Mouse (Mus musculus): ENCODE results near the gene C9orf72. TPM values are rescaled to one million over a fixed set of nuclear protein-coding genes. Genes with fewer than 3 reads are reported as not detected.

C9orf72 gene
- total and polyA plus RNA-seq, 2 experiments: 3.7 to 8.9 TPM

DNA sequence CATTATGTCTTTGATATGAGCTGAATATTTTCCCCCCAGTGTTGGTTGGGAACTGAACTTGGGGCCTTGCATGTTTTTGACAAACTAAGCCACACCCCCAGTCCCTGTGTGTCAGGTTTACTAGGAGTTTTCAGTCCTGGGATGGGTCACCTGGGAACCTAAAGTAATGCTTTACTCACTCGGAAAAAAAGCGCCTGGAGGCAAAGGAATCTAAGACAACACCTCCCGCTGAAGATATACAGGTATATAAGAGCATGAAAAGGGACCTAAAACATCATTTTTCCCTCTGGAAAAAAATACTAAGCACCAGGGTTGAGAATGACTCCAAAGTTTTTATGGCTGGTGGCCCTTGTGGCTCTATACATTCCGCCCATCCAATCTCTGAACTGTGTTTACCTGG lies 74.2 kb downstream of the C9orf72 start, which contains the start of gene Ifnk:
Gene Ifnk (plus strand): TSS at position 301 of the 400 bp plus-strand sequence.
- no peaks in the 10 kb centered on the region for H3K27me3 ChIP-seq (ENCODE audit: control insufficient read depth, insufficient read depth, low read length)
- H3K27ac ChIP-seq (replicated peaks; ENCODE audit: insufficient read depth, low read depth, low read length): no peak within 1 kb of the TSS
- no peak for DNase-seq (ENCODE audit: extremely low read depth, low read depth, low spot score)
- peaks cover 14% of the 10 kb centered on the region; the same call in 1 of the 2 replicates for H3K4me1 ChIP-seq (ENCODE audit: control insufficient read depth, insufficient read depth, low read length)
- no peak within 1 kb of the TSS for H3K9ac ChIP-seq (ENCODE audit: low read depth, low read length)
- H3K4me3 ChIP-seq (ENCODE audit: insufficient read depth, low read depth, low read length): no peak within 1 kb of the TSS
- no peaks in the 10 kb centered on the region for H3K36me3 ChIP-seq (ENCODE audit: control insufficient read depth, insufficient read depth, low read length)
- 85% methylated on average over 4 of the region's 4 CpGs for WGBS
- H3K79me2 ChIP-seq (ENCODE audit: control insufficient read depth, insufficient read depth, low read length): peaks cover 18% of the 10 kb centered on the region; the same call in 1 of the 2 replicates
- TF ChIP-seq CTCF (IDR thresholded peaks at IDR 0.05; ENCODE audit: low read depth, low read length) (no peak), POLR2A (IDR thresholded peaks at IDR 0.05; ENCODE audit: extremely low read depth, insufficient read depth, low read length) (no peak)

DNA sequence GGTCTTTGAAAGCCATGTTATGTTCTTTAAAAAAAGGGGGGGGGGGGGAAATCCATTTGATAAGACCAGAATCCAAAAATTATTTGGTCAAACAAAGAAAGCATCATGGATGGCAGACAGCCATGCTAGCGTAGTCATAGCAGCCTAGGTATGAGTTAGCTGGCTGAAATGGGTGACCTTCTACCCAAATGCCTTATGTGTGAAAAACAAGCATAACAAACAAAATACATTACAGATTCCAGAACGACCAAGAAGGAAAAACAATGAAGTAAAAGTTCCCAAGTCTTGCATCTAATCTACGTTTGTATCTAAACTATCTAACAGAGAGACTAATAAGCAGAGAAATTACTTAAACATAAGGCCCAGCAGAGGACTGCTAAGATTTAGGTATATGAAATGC lies 75.3 kb downstream of the C9orf72 start:
- TF ChIP-seq CTCF (IDR thresholded peaks at IDR 0.05; ENCODE audit: low read depth, low read length): no peak
- TF ChIP-seq POLR2A (IDR thresholded peaks at IDR 0.05; ENCODE audit: extremely low read depth, insufficient read depth, low read length): no peak
- no peak overlapping the region for H3K4me3 ChIP-seq (ENCODE audit: insufficient read depth, low read depth, low read length)

DNA sequence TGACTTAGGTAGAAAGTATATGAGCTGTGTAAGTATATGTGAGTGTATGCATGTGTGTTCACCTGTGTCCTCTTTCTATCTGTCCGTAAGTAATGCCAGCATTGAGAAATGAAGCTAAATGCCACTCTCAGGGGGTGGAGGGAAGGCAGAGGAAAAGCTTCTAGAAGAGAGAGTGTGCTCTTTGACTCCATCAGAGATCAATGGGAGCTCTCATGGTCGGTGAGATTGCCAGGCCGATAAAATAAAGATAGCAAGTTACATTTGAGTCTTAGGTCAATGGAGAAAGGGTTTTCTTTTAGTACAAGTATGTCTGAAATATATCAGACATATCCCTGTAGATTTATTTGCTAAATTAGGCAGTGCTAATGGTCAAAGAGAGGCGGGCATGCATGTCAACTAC lies 77.6 kb downstream of the C9orf72 start:
- no peak overlapping the region for H3K9ac ChIP-seq (ENCODE audit: low read depth, low read length)
- H3K27me3 ChIP-seq (ENCODE audit: control insufficient read depth, insufficient read depth, low read length): no peaks in the 10 kb centered on the region
- no peaks in the 10 kb centered on the region for H3K36me3 ChIP-seq (ENCODE audit: control insufficient read depth, insufficient read depth, low read length)
- TF ChIP-seq CTCF (IDR thresholded peaks at IDR 0.05; ENCODE audit: low read depth, low read length) (no peak), POLR2A (IDR thresholded peaks at IDR 0.05; ENCODE audit: extremely low read depth, insufficient read depth, low read length) (no peak)
- peaks cover 17% of the 10 kb centered on the region; the same call in 1 of the 2 replicates for H3K4me1 ChIP-seq (ENCODE audit: control insufficient read depth, insufficient read depth, low read length)
- H3K27ac ChIP-seq (replicated peaks; ENCODE audit: insufficient read depth, low read depth, low read length): no peak overlapping the region
- DNase-seq (ENCODE audit: extremely low read depth, low read depth, low spot score): peak; percentile 72
- 39% methylated on average over 4 of the region's 4 CpGs for WGBS
- no peak overlapping the region for H3K4me3 ChIP-seq (ENCODE audit: insufficient read depth, low read depth, low read length)
- H3K79me2 ChIP-seq (ENCODE audit: control insufficient read depth, insufficient read depth, low read length): peaks cover 32% of the 10 kb centered on the region; the same call in 1 of the 2 replicates

More for the DNA sequence above, 75.3 kb downstream of the C9orf72 start:
- DNase-seq (ENCODE audit: extremely low read depth, low read depth, low spot score): peak; percentile 67
- no peaks in the 10 kb centered on the region for H3K36me3 ChIP-seq (ENCODE audit: control insufficient read depth, insufficient read depth, low read length)
- no peaks in the 10 kb centered on the region for H3K27me3 ChIP-seq (ENCODE audit: control insufficient read depth, insufficient read depth, low read length)
- peaks cover 19% of the 10 kb centered on the region; the same call in 1 of the 2 replicates for H3K4me1 ChIP-seq (ENCODE audit: control insufficient read depth, insufficient read depth, low read length)
- peaks cover 22% of the 10 kb centered on the region; the same call in 1 of the 2 replicates for H3K79me2 ChIP-seq (ENCODE audit: control insufficient read depth, insufficient read depth, low read length)
- H3K9ac ChIP-seq (ENCODE audit: low read depth, low read length): no peak overlapping the region
- WGBS: 37% methylated on average over 3 of the region's 3 CpGs
- H3K27ac ChIP-seq (replicated peaks; ENCODE audit: insufficient read depth, low read depth, low read length): no peak overlapping the region

- no peak overlapping the region for H3K27ac ChIP-seq (replicated peaks; ENCODE audit: insufficient read depth, low read depth, low read length)
- peaks cover 32% of the 10 kb centered on the region; the same call in 1 of the 2 replicates for H3K79me2 ChIP-seq (ENCODE audit: control insufficient read depth, insufficient read depth, low read length)
- TF ChIP-seq POLR2A (IDR thresholded peaks at IDR 0.05; ENCODE audit: extremely low read depth, insufficient read depth, low read length) (no peak), CTCF (IDR thresholded peaks at IDR 0.05; ENCODE audit: low read depth, low read length) (no peak)
- no peaks in the 10 kb centered on the region for H3K27me3 ChIP-seq (ENCODE audit: control insufficient read depth, insufficient read depth, low read length)
- no peak overlapping the region for H3K9ac ChIP-seq (ENCODE audit: low read depth, low read length)
- no peak overlapping the region for H3K4me3 ChIP-seq (ENCODE audit: insufficient read depth, low read depth, low read length)
- WGBS: 62% methylated on average over 5 of the region's 5 CpGs
- H3K36me3 ChIP-seq (ENCODE audit: control insufficient read depth, insufficient read depth, low read length): no peaks in the 10 kb centered on the region
- H3K4me1 ChIP-seq (ENCODE audit: control insufficient read depth, insufficient read depth, low read length): peaks cover 17% of the 10 kb centered on the region; the same call in 1 of the 2 replicates
- no peak for DNase-seq (ENCODE audit: extremely low read depth, low read depth, low spot score)
These were observed 79.4 kb downstream of the C9orf72 start for GRCm38 (mm10) chr4:35146597-35146996.

DNA sequence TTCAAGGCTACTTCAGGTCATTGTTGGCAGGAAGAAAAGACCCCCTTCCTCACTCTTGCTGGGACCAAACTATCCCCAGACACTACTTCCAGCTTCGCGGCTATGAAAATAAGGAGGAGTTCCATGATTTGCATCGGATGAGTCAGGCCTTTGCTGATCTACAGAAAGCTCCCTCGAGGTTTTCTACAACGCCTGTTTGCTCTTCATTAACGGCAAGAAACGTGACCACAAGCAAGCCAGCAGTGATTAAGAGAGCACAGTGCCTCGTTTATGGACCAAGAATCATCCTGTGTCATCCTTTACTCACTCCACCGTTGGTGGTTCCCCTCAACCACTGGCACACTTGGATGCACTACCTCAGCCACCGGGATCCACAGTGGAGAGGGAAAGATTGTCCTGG lies 80.2 kb downstream of the C9orf72 start:
- Histone ChIP-seq H3K4me3 (ENCODE audit: insufficient read depth, low read depth, low read length) (no peak overlapping the region), H3K36me3 (ENCODE audit: control insufficient read depth, insufficient read depth, low read length) (no peaks in the 10 kb centered on the region; the same call in 1 of the 2 replicates), H3K4me1 (ENCODE audit: control insufficient read depth, insufficient read depth, low read length) (peaks cover 16% of the 10 kb centered on the region; the same call in 1 of the 2 replicates), H3K27me3 (ENCODE audit: control insufficient read depth, insufficient read depth, low read length) (no peaks in the 10 kb centered on the region), H3K9ac (ENCODE audit: low read depth, low read length) (no peak overlapping the region), H3K79me2 (ENCODE audit: control insufficient read depth, insufficient read depth, low read length) (peaks cover 34% of the 10 kb centered on the region; the same call in 1 of the 2 replicates), H3K27ac (replicated peaks; ENCODE audit: insufficient read depth, low read depth, low read length) (no peak overlapping the region)
- 76% methylated on average over 10 of the region's 10 CpGs for WGBS
- DNase-seq (ENCODE audit: extremely low read depth, low read depth, low spot score): no peak
- TF ChIP-seq CTCF (IDR thresholded peaks at IDR 0.05; ENCODE audit: low read depth, low read length) (no peak), POLR2A (IDR thresholded peaks at IDR 0.05; ENCODE audit: extremely low read depth, insufficient read depth, low read length) (no peak)

GRCm38 (mm10) chr4:35143472-35144102 lies 82.4 kb downstream of the C9orf72 start:
- Histone ChIP-seq H3K36me3 (ENCODE audit: control insufficient read depth, insufficient read depth, low read length) (no peaks in the 10 kb centered on the region; the same call in 1 of the 2 replicates), H3K27ac (replicated peaks; ENCODE audit: insufficient read depth, low read depth, low read length) (no peak overlapping the region), H3K27me3 (ENCODE audit: control insufficient read depth, insufficient read depth, low read length) (no peaks in the 10 kb centered on the region), H3K79me2 (ENCODE audit: control insufficient read depth, insufficient read depth, low read length) (peaks cover 39% of the 10 kb centered on the region), H3K4me1 (ENCODE audit: control insufficient read depth, insufficient read depth, low read length) (peaks cover 15% of the 10 kb centered on the region; the same call in 1 of the 2 replicates), H3K9ac (ENCODE audit: low read depth, low read length) (no peak overlapping the region), H3K4me3 (ENCODE audit: insufficient read depth, low read depth, low read length) (no peak overlapping the region)
- WGBS: 85% methylated on average over 12 of the region's 12 CpGs
- no peak for DNase-seq (ENCODE audit: extremely low read depth, low read depth, low spot score)
- no peak for TF ChIP-seq CTCF (IDR thresholded peaks at IDR 0.05; ENCODE audit: low read depth, low read length)
- TF ChIP-seq POLR2A (IDR thresholded peaks at IDR 0.05; ENCODE audit: extremely low read depth, insufficient read depth, low read length): no peak

Other genes starting within 250 kb of the C9orf72 start
- gene Ifnk, start 74.1 kb downstream of the C9orf72 start, total RNA-seq (2014; rRNA removed): not detected in 2 replicates
- not detected in 2 replicates for gene Ifnk, start 74.1 kb downstream of the C9orf72 start, polyA plus RNA-seq (2012; rRNA removed)
- gene Mob3b, start 68.7 kb downstream of the C9orf72 start, total RNA-seq (2014; rRNA removed): 18.3 and 23.6 TPM in 2 replicates
- 13.4 and 16.5 TPM in 2 replicates for gene Mob3b, start 68.7 kb downstream of the C9orf72 start, polyA plus RNA-seq (2012; rRNA removed)

Measured in liver, adult 2 months (tissue).